Mouse (Mus musculus): ENCODE results near the gene Spcs2. TPM values are rescaled to one million over a fixed set of nuclear protein-coding genes. Genes with fewer than 3 reads are reported as not detected.

Spcs2 gene
- total and polyA plus RNA-seq, 3 experiments: 85.1 to 259 (median 148) TPM

DNA sequence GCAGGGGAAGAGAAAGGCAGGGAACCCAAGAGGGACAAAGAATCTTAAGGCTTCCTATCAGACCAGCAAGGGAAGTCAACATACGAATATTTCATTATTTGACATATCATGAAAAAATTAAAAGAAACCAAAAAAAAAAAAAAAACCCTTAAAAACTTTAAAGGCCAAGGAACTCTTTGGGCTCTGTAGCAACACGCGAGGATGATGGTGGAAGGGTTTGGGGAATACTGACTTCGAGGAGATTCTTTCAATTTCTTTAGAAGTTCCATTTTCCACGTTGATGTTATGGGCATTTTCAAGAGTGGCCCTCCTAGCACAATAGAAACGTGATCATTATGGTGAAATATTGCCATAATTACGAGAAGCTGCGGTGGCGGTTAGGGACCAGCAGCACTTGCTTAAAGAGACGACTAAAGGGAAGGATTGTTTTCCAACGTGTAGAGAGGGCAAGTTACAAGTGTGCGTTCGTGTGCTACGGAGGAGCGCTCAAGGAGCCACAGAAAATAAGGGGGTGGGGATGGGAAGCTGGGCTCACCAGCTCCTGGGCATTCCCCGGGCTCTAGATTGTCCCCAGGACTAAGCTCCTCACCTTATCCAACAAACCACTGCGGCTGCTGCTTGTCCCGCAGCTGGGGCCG, 5.0 kb downstream of the Spcs2 start:
- TF ChIP-seq POLR2AphosphoS5 (IDR thresholded peaks at IDR 0.05; ENCODE audit: insufficient replicate concordance, low read depth, low read length): no peak
- TF ChIP-seq TAL1 (conservative IDR thresholded peaks at IDR 0.05; ENCODE audit: low read depth, low read length): no peak
- no peak for TF ChIP-seq GATA2 (IDR thresholded peaks at IDR 0.05; ENCODE audit: borderline replicate concordance, low read depth, low read length)
- no peak for TF ChIP-seq CTCF (IDR thresholded peaks at IDR 0.05; ENCODE audit: low read depth, low read length)
- TF ChIP-seq GATA1 (IDR thresholded peaks at IDR 0.05; ENCODE audit: borderline replicate concordance, low read length): no peak
- ATAC-seq (ENCODE audit: extremely low read depth, insufficient number of reproducible peaks, low FRiP score, poor library complexity, severe bottlenecking) (no peak), DNase-seq (ENCODE audit: low spot score) (no peak)
- H3K4me1 ChIP-seq (ENCODE audit: insufficient read depth, low read depth, low read length): peaks cover 34% of the 10 kb centered on the region
- peaks cover 37% of the 10 kb centered on the region for H3K36me3 ChIP-seq (replicated peaks)
- H3K9me3 ChIP-seq (replicated peaks): no peaks in the 10 kb centered on the region
- H3K27me3 ChIP-seq (ENCODE audit: insufficient read depth, low read length): peaks cover 21% of the 10 kb centered on the region
- H3K4me3 ChIP-seq (ENCODE audit: low read depth, low read length): peak overlapping the region; percentile 79

- no peaks in the 10 kb centered on the region for H3K9me3 ChIP-seq (replicated peaks)
- DNase-seq (ENCODE audit: low spot score) (no peak), ATAC-seq (ENCODE audit: extremely low read depth, insufficient number of reproducible peaks, low FRiP score, poor library complexity, severe bottlenecking) (no peak)
- peak overlapping the region; percentile 11; the same call in 1 of the 2 replicates for H3K4me3 ChIP-seq (ENCODE audit: low read depth, low read length)
- peaks cover 56% of the 10 kb centered on the region for H3K36me3 ChIP-seq (replicated peaks)
- H3K4me1 ChIP-seq (ENCODE audit: insufficient read depth, low read depth, low read length): peaks cover 48% of the 10 kb centered on the region
- TF ChIP-seq TAL1 (conservative IDR thresholded peaks at IDR 0.05; ENCODE audit: low read depth, low read length): no peak
- peaks cover 7% of the 10 kb centered on the region for H3K27me3 ChIP-seq (ENCODE audit: insufficient read depth, low read length)
Measured at GRCm38 (mm10) chr7:99856266-99856861, 6.9 kb downstream of the Spcs2 start.

- Histone ChIP-seq H3K4me1 (ENCODE audit: insufficient read depth, low read depth, low read length) (peaks cover 55% of the 10 kb centered on the region), H3K36me3 (replicated peaks) (peaks cover 71% of the 10 kb centered on the region), H3K4me3 (ENCODE audit: low read depth, low read length) (no peak overlapping the region), H3K9me3 (replicated peaks) (no peaks in the 10 kb centered on the region), H3K27me3 (ENCODE audit: insufficient read depth, low read length) (no peaks in the 10 kb centered on the region)
- no peak for ATAC-seq (ENCODE audit: extremely low read depth, insufficient number of reproducible peaks, low FRiP score, poor library complexity, severe bottlenecking)
- no peak for DNase-seq (ENCODE audit: low spot score)
- no peak for TF ChIP-seq POLR2AphosphoS5 (IDR thresholded peaks at IDR 0.05; ENCODE audit: insufficient replicate concordance, low read depth, low read length)
- no peak for TF ChIP-seq GATA1 (IDR thresholded peaks at IDR 0.05; ENCODE audit: borderline replicate concordance, low read length)
- TF ChIP-seq CTCF (IDR thresholded peaks at IDR 0.05; ENCODE audit: low read depth, low read length): no peak
- no peak for TF ChIP-seq GATA2 (IDR thresholded peaks at IDR 0.05; ENCODE audit: borderline replicate concordance, low read depth, low read length)
- no peak for TF ChIP-seq TAL1 (conservative IDR thresholded peaks at IDR 0.05; ENCODE audit: low read depth, low read length)
Measured at GRCm38 (mm10) chr7:99854311-99854710, 9.0 kb downstream of the Spcs2 start.

DNA sequence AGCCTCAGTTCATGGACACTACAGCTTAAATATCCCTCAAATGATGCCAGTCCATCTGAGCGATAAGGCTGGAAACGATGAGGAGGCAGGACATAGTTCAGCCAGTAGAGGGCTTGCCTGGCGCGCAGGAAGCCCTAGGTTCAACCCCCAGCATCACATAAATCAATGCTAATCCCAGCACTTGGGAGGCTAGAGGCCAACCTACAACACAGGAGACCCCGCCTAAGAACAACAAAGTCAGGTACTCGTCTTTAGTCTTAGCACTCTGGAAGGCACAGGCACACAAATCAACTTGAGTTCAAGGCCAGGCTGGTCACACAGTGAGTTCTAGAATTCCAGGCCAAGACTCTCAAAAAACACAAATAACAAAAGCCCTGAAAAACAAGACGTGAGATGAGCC, 9.9 kb downstream of the Spcs2 start:
- H3K9me3 ChIP-seq (replicated peaks): no peaks in the 10 kb centered on the region
- TF ChIP-seq TAL1 (conservative IDR thresholded peaks at IDR 0.05; ENCODE audit: low read depth, low read length): no peak
- no peak for TF ChIP-seq GATA2 (IDR thresholded peaks at IDR 0.05; ENCODE audit: borderline replicate concordance, low read depth, low read length)
- TF ChIP-seq POLR2AphosphoS5 (IDR thresholded peaks at IDR 0.05; ENCODE audit: insufficient replicate concordance, low read depth, low read length): no peak
- no peak for TF ChIP-seq CTCF (IDR thresholded peaks at IDR 0.05; ENCODE audit: low read depth, low read length)
- TF ChIP-seq GATA1 (IDR thresholded peaks at IDR 0.05; ENCODE audit: borderline replicate concordance, low read length): no peak
- H3K4me1 ChIP-seq (ENCODE audit: insufficient read depth, low read depth, low read length): peaks cover 57% of the 10 kb centered on the region
- H3K4me3 ChIP-seq (ENCODE audit: low read depth, low read length): no peak overlapping the region
- ATAC-seq (ENCODE audit: extremely low read depth, insufficient number of reproducible peaks, low FRiP score, poor library complexity, severe bottlenecking) (no peak), DNase-seq (ENCODE audit: low spot score) (no peak)
- H3K27me3 ChIP-seq (ENCODE audit: insufficient read depth, low read length): no peaks in the 10 kb centered on the region
- peaks cover 79% of the 10 kb centered on the region for H3K36me3 ChIP-seq (replicated peaks)

- no peak overlapping the region for H3K4me3 ChIP-seq (ENCODE audit: low read depth, low read length)
- DNase-seq (ENCODE audit: low spot score) (no peak), ATAC-seq (ENCODE audit: extremely low read depth, insufficient number of reproducible peaks, low FRiP score, poor library complexity, severe bottlenecking) (no peak)
- H3K36me3 ChIP-seq (replicated peaks): peaks cover 87% of the 10 kb centered on the region
- H3K27me3 ChIP-seq (ENCODE audit: insufficient read depth, low read length): no peaks in the 10 kb centered on the region
- peaks cover 48% of the 10 kb centered on the region for H3K4me1 ChIP-seq (ENCODE audit: insufficient read depth, low read depth, low read length)
- no peaks in the 10 kb centered on the region for H3K9me3 ChIP-seq (replicated peaks)
- TF ChIP-seq GATA1 (IDR thresholded peaks at IDR 0.05; ENCODE audit: borderline replicate concordance, low read length) (no peak), TAL1 (conservative IDR thresholded peaks at IDR 0.05; ENCODE audit: low read depth, low read length) (no peak)
Measured at GRCm38 (mm10) chr7:99851618-99852017, 11.6 kb downstream of the Spcs2 start.

DNA sequence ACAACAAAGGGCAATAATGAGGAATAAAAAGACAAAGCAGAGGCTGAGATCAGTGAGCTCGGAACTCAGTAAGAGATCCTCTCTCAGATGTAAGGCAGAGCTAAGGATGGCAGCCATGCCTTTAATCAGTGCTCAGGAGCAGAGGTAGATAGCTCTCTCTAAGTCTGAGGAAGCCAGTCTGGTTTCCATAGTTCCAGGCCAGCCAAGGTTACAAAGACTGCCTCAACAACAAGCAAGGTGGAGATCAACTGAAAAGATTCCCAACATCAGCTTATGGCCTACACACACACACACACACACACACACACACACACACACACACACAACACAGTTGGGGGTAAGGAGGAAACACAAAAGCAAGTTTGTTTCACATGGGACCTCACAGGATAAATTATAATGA, 12.1 kb downstream of the Spcs2 start:
- H3K9me3 ChIP-seq (replicated peaks): no peaks in the 10 kb centered on the region
- no peak overlapping the region for H3K4me3 ChIP-seq (ENCODE audit: low read depth, low read length)
- H3K4me1 ChIP-seq (ENCODE audit: insufficient read depth, low read depth, low read length): peaks cover 43% of the 10 kb centered on the region
- H3K27me3 ChIP-seq (ENCODE audit: insufficient read depth, low read length): no peaks in the 10 kb centered on the region
- TF ChIP-seq POLR2AphosphoS5 (IDR thresholded peaks at IDR 0.05; ENCODE audit: insufficient replicate concordance, low read depth, low read length) (no peak), GATA2 (IDR thresholded peaks at IDR 0.05; ENCODE audit: borderline replicate concordance, low read depth, low read length) (no peak), CTCF (IDR thresholded peaks at IDR 0.05; ENCODE audit: low read depth, low read length) (no peak), TAL1 (conservative IDR thresholded peaks at IDR 0.05; ENCODE audit: low read depth, low read length) (no peak), GATA1 (IDR thresholded peaks at IDR 0.05; ENCODE audit: borderline replicate concordance, low read length) (no peak)
- no peak for ATAC-seq (ENCODE audit: extremely low read depth, insufficient number of reproducible peaks, low FRiP score, poor library complexity, severe bottlenecking)
- peaks cover 87% of the 10 kb centered on the region for H3K36me3 ChIP-seq (replicated peaks)
- DNase-seq (ENCODE audit: low spot score): no peak
